Mouse (Mus musculus): ENCODE results near the gene Ddi2. TPM values are rescaled to one million over a fixed set of nuclear protein-coding genes. Genes with fewer than 3 reads are reported as not detected.

The Ddi2 gene
- total and polyA plus RNA-seq, 3 experiments: 8.7 to 29.4 (median 28.6) TPM

- no peak for TF ChIP-seq CTCF (IDR thresholded peaks at IDR 0.05)
- no peak for TF ChIP-seq EP300 (IDR thresholded peaks at IDR 0.05; ENCODE audit: insufficient read depth, low read depth, low read length)
- TF ChIP-seq POLR2A (IDR thresholded peaks at IDR 0.05; ENCODE audit: insufficient read depth, low read depth, low read length): no peak
- WGBS: 97% methylated on average over 6 of the region's 6 CpGs
- Histone ChIP-seq H3K79me2 (replicated peaks; ENCODE audit: control insufficient read depth, insufficient read depth, low read length) (no peaks in the 10 kb centered on the region), H3K9ac (ENCODE audit: low read depth, low read length) (no peak within 1 kb of the TSS), H3K4me3 (no peak within 1 kb of the TSS), H3K27ac (no peak within 1 kb of the TSS), H3K4me1 (ENCODE audit: control insufficient read depth, insufficient read depth, low read length) (peaks cover 5% of the 10 kb centered on the region), H3K36me3 (ENCODE audit: control insufficient read depth, insufficient read depth, low read length) (peaks cover 4% of the 10 kb centered on the region), H3K27me3 (ENCODE audit: control insufficient read depth, insufficient read depth, low read length) (no peaks in the 10 kb centered on the region)
- intact Hi-C loops (cut with DNase I): no loop called here
- no peak for DNase-seq
Observed at GRCm38 (mm10) chr4:141685499-141685898, 37.7 kb downstream of the Ddi2 start, which contains the start of gene Rsc1a1. Gene Rsc1a1 (minus strand): TSS chr4:141685599.

- Histone ChIP-seq H3K27ac (no peak overlapping the region; the same call in 1 of the 2 replicates), H3K9ac (ENCODE audit: low read depth, low read length) (no peak overlapping the region), H3K79me2 (replicated peaks; ENCODE audit: control insufficient read depth, insufficient read depth, low read length) (no peaks in the 10 kb centered on the region), H3K27me3 (ENCODE audit: control insufficient read depth, insufficient read depth, low read length) (no peaks in the 10 kb centered on the region), H3K36me3 (ENCODE audit: control insufficient read depth, insufficient read depth, low read length) (peaks cover 4% of the 10 kb centered on the region), H3K4me3 (no peak overlapping the region), H3K4me1 (ENCODE audit: control insufficient read depth, insufficient read depth, low read length) (peaks cover 5% of the 10 kb centered on the region)
- WGBS: 49% methylated on average over 12 of the region's 12 CpGs
- TF ChIP-seq POLR2A (IDR thresholded peaks at IDR 0.05; ENCODE audit: insufficient read depth, low read depth, low read length) (no peak), EP300 (IDR thresholded peaks at IDR 0.05; ENCODE audit: insufficient read depth, low read depth, low read length) (no peak), CTCF (IDR thresholded peaks at IDR 0.05) (no peak)
- DNase-seq: peak; percentile 38 to 39
- intact Hi-C loops (cut with DNase I): loop anchor here (2.0 kb wide), 1 partner anchor 18 kb away; the partner anchor contains the start of gene Plekhm2
Observed at GRCm38 (mm10) chr4:141682706-141683230, 40.5 kb downstream of the Ddi2 start.

GRCm38 (mm10) chr4:141681767-141682166, 41.5 kb downstream of the Ddi2 start:
- 34% methylated on average over 7 of the region's 7 CpGs for WGBS
- intact Hi-C loops (cut with DNase I): loop anchor here (2.0 kb wide), 1 partner anchor 17 kb away; the partner anchor contains the start of gene Plekhm2
- Histone ChIP-seq H3K36me3 (ENCODE audit: control insufficient read depth, insufficient read depth, low read length) (peaks cover 4% of the 10 kb centered on the region), H3K4me1 (ENCODE audit: control insufficient read depth, insufficient read depth, low read length) (peaks cover 5% of the 10 kb centered on the region), H3K4me3 (no peak overlapping the region), H3K79me2 (replicated peaks; ENCODE audit: control insufficient read depth, insufficient read depth, low read length) (no peaks in the 10 kb centered on the region), H3K27ac (no peak overlapping the region; the same call in 1 of the 2 replicates), H3K9ac (ENCODE audit: low read depth, low read length) (no peak overlapping the region), H3K27me3 (ENCODE audit: control insufficient read depth, insufficient read depth, low read length) (no peaks in the 10 kb centered on the region)
- DNase-seq: peak in 1 of 2 experiments; percentile 52
- no peak for TF ChIP-seq POLR2A (IDR thresholded peaks at IDR 0.05; ENCODE audit: insufficient read depth, low read depth, low read length)

- no peak overlapping the region for H3K9ac ChIP-seq (ENCODE audit: low read depth, low read length)
- H3K79me2 ChIP-seq (replicated peaks; ENCODE audit: control insufficient read depth, insufficient read depth, low read length): no peaks in the 10 kb centered on the region
- intact Hi-C loops (cut with DNase I): no loop called here
- H3K27me3 ChIP-seq (ENCODE audit: control insufficient read depth, insufficient read depth, low read length): no peaks in the 10 kb centered on the region
- peaks cover 4% of the 10 kb centered on the region for H3K36me3 ChIP-seq (ENCODE audit: control insufficient read depth, insufficient read depth, low read length)
- DNase-seq: no peak
- no peak overlapping the region for H3K27ac ChIP-seq
- TF ChIP-seq EP300 (IDR thresholded peaks at IDR 0.05; ENCODE audit: insufficient read depth, low read depth, low read length): no peak
- TF ChIP-seq POLR2A (IDR thresholded peaks at IDR 0.05; ENCODE audit: insufficient read depth, low read depth, low read length): no peak
- no peak for TF ChIP-seq CTCF (IDR thresholded peaks at IDR 0.05)
- peaks cover 6% of the 10 kb centered on the region for H3K4me1 ChIP-seq (ENCODE audit: control insufficient read depth, insufficient read depth, low read length)
- WGBS: 43% methylated on average over 12 of the region's 12 CpGs
- H3K4me3 ChIP-seq: no peak overlapping the region
Observed at GRCm38 (mm10) chr4:141680892-141681291, 42.3 kb downstream of the Ddi2 start.

GRCm38 (mm10) chr4:141679016-141679415, 44.2 kb downstream of the Ddi2 start:
- no peak overlapping the region for H3K4me3 ChIP-seq
- TF ChIP-seq EP300 (IDR thresholded peaks at IDR 0.05; ENCODE audit: insufficient read depth, low read depth, low read length): no peak
- TF ChIP-seq POLR2A (IDR thresholded peaks at IDR 0.05; ENCODE audit: insufficient read depth, low read depth, low read length): no peak
- TF ChIP-seq CTCF (IDR thresholded peaks at IDR 0.05): no peak
- H3K27ac ChIP-seq: no peak overlapping the region
- H3K79me2 ChIP-seq (replicated peaks; ENCODE audit: control insufficient read depth, insufficient read depth, low read length): no peaks in the 10 kb centered on the region
- H3K36me3 ChIP-seq (ENCODE audit: control insufficient read depth, insufficient read depth, low read length): peaks cover 4% of the 10 kb centered on the region
- H3K27me3 ChIP-seq (ENCODE audit: control insufficient read depth, insufficient read depth, low read length): no peaks in the 10 kb centered on the region
- H3K9ac ChIP-seq (ENCODE audit: low read depth, low read length): no peak overlapping the region
- intact Hi-C loops (cut with DNase I): no loop called here
- peaks cover 6% of the 10 kb centered on the region for H3K4me1 ChIP-seq (ENCODE audit: control insufficient read depth, insufficient read depth, low read length)
- no peak for DNase-seq
- WGBS: 94% methylated on average over 2 of the region's 2 CpGs

GRCm38 (mm10) chr4:141676462-141676979, 46.7 kb downstream of the Ddi2 start:
- WGBS: 53% methylated on average over 5 of the region's 5 CpGs
- Histone ChIP-seq H3K79me2 (replicated peaks; ENCODE audit: control insufficient read depth, insufficient read depth, low read length) (no peaks in the 10 kb centered on the region), H3K27ac (no peak overlapping the region), H3K27me3 (ENCODE audit: control insufficient read depth, insufficient read depth, low read length) (no peaks in the 10 kb centered on the region), H3K9ac (ENCODE audit: low read depth, low read length) (no peak overlapping the region), H3K4me1 (ENCODE audit: control insufficient read depth, insufficient read depth, low read length) (peaks cover 2% of the 10 kb centered on the region), H3K36me3 (ENCODE audit: control insufficient read depth, insufficient read depth, low read length) (no peaks in the 10 kb centered on the region), H3K4me3 (no peak overlapping the region)
- no peak for DNase-seq
- TF ChIP-seq CTCF (IDR thresholded peaks at IDR 0.05) (no peak), POLR2A (IDR thresholded peaks at IDR 0.05; ENCODE audit: insufficient read depth, low read depth, low read length) (no peak), EP300 (IDR thresholded peaks at IDR 0.05; ENCODE audit: insufficient read depth, low read depth, low read length) (no peak)
- intact Hi-C loops (cut with DNase I): no loop called here
